Mouse (Mus musculus) left cerebral cortex, postnatal 36 days (tissue): ENCODE measurements at regions not wholly inside any gene's neighbourhood (a gene's known extent, or its start where the extent isn't known, plus 50 kb on each side); places are given as distances from the start of the nearest gene placed in this dataset.

Experiments
- DNase-seq, 2 experiments: peaks; one replicate each; pipeline ENCODE4 v3.0.0; 2021 to 2022; ENCODE audit warnings: low spot score in 2 of 2, mixed read lengths in 1 of 2
- intact Hi-C: fragments of 180-260 bp; cut with DNase I; formaldehyde crosslinking; loops from one replicate; pipeline ENCODE4 v1.15.1; 2025

GRCm38 (mm10) chr8:12501824-12502223 lies 71.0 kb upstream of the Spaca7 start:
- intact Hi-C loops, result no loop called here
- DNase-seq, result no peak

DNA sequence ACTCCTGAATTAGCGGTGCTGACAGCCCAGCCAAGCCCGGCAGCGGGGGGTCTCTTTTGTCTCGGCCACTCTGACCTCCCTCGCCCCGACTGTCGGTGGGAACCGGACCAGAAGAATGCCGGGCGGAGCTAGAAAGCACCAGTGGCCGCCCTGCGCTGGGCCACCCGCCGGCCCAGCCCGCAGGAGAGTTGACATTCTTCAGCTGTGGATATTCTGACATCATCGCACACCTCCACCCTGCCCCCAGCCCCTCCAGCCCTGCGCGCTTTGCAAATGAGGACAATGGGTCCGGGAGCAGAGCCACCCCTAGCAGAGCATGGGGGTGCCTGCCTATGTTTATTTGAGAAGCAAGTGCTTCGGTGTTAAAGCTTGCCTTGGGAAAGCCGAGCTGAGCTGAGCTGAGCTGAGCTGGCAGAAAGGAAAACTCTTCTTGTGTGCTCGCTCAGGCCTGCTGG lies 70.5 kb upstream of the Spaca7 start:
- intact Hi-C loops, result no loop called here

DNA sequence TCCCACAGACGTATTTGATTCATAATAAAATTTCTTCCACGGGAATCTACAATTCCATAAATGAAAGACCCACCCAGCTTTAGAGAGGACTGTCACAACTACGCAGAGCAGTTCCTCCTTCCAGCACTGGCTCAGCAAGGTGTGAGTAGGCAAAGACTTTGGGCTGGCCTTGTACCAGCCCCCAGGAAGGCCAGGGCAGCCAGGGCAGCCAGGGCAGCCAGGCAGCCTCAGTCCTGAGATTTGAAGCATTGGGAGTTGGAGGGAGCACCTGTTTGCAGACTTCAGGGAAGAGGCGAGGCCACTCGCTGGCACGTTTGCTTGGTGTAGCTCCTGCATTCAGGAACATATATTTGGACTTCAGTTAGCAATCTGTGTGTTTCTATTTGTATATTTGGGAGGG lies 70.0 kb upstream of the Spaca7 start:
- DNase-seq, result no peak
- intact Hi-C loops, result no loop called here

More for the DNA sequence above, 70.5 kb upstream of the Spaca7 start:
- DNase-seq, result no peak

- intact Hi-C loops, result no loop called here
- DNase-seq, result no peak
Observed at GRCm38 (mm10) chr8:12503344-12503743, 69.5 kb upstream of the Spaca7 start.

- intact Hi-C loops, result no loop called here
Observed at GRCm38 (mm10) chr8:12504240-12504639, 68.6 kb upstream of the Spaca7 start.

DNA sequence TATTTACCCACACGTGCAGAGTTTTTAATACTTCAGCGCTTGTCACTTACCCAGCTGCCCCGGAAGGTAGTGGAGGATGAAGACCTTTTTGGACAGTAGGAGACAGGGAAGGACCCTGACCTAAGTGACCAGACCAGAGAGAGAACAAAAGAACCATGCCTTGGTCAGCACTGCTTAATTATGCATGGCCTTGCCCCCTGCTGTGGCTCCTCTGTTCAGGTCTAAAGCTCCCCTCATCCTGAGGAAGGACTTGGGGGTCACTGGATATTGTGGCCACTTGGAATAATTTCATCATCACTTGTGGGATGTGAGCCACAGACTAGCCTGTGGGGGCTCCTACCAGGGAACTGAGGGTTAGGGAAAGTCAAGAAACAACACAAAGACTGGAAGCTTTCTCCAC lies 68.1 kb upstream of the Spaca7 start:
- intact Hi-C loops, result no loop called here
- no peak for DNase-seq

More at GRCm38 (mm10) chr8:12504240-12504639, 68.6 kb upstream of the Spaca7 start:
- DNase-seq, result no peak

DNA sequence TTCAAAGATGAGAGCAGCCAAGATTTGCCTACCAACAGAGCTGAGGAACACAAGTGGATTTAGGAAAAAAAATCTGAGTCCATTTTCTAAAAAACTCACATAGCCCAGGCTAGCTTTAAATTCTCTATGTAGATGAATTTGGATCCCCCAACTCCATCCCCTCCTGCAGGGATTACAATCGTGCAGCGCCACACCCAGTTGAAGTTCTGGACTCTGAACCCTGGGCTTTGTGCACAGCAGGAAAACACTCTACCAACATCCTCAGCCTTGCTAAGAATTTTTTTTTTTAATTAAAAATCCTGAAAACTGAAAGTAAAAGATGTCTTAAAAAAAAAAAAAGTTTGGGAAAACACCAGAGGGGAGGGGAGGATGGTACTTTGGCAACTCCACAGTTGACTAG lies 62.6 kb upstream of the Spaca7 start:
- DNase-seq, result no peak
- intact Hi-C loops, result no loop called here

- intact Hi-C loops, result no loop called here
- no peak for DNase-seq
Observed at GRCm38 (mm10) chr8:12513042-12513441, 59.8 kb upstream of the Spaca7 start.

GRCm38 (mm10) chr8:12514138-12514537 lies 58.7 kb upstream of the Spaca7 start:
- no peak for DNase-seq
- intact Hi-C loops, result no loop called here

DNA sequence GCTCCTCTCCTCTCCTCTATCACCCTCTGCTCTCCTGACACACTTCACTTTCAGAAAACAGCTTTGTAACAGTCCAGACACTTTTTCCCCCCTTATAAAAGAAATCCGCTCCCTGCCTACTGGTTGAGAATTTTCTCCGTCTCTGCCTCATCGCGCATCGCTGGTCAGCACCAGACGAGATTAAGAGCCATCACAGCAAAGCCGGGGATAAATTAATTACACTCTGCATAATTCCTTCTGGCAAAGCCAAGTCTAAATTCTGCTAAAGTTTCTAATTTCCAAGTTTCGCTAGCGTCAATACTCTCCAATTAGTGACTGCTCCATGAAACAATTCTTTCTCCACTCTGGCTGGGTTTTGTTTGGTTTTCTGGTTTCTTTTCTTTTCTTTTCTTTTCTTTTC lies 51.2 kb upstream of the Spaca7 start:
- intact Hi-C loops, result no loop called here
- DNase-seq, result no peak
